Mouse (Mus musculus) cerebellum, adult 11-12 months (tissue): ENCODE results near the gene Sox6.
A peak's percentile ranks its signal among the peaks of the same experiment; 100 is the strongest.

ENCODE experiments used
- DNase-seq: peaks from one replicate; pipeline ENCODE4 v3.0.0; 2022

Gene Sox6

GRCm38 (mm10) chr7:115466811-115467210, 571.8 kb downstream of the Sox6 start:
- DNase-seq: no peak

GRCm38 (mm10) chr7:115463367-115463766, 575.2 kb downstream of the Sox6 start:
- no peak for DNase-seq

GRCm38 (mm10) chr7:115462276-115462675, 576.3 kb downstream of the Sox6 start:
- DNase-seq: no peak

- DNase-seq: no peak
These were observed 583.6 kb downstream of the Sox6 start for GRCm38 (mm10) chr7:115454988-115455387.

GRCm38 (mm10) chr7:115453713-115454073, 584.9 kb downstream of the Sox6 start:
- DNase-seq: no peak

GRCm38 (mm10) chr7:115453042-115453712, 585.4 kb downstream of the Sox6 start:
- DNase-seq: no peak

- DNase-seq: no peak
These were observed 588.0 kb downstream of the Sox6 start for GRCm38 (mm10) chr7:115450431-115451195.

GRCm38 (mm10) chr7:115448403-115449025, 590.1 kb downstream of the Sox6 start:
- no peak for DNase-seq

- DNase-seq: no peak
These were observed 591.5 kb downstream of the Sox6 start for GRCm38 (mm10) chr7:115447091-115447490.

GRCm38 (mm10) chr7:115446481-115447016, 592.0 kb downstream of the Sox6 start:
- no peak for DNase-seq

GRCm38 (mm10) chr7:115426161-115426982, 612.2 kb downstream of the Sox6 start:
- peak; percentile 25 for DNase-seq

GRCm38 (mm10) chr7:115422828-115423227, 615.8 kb downstream of the Sox6 start:
- DNase-seq: no peak

- DNase-seq: no peak
These were observed 617.6 kb downstream of the Sox6 start for GRCm38 (mm10) chr7:115420960-115421359.
